Mouse (Mus musculus) lung, postnatal 0 days (tissue): Measurements from ENCODE around the gene B3gnt8. TPM values are rescaled to one million over a fixed set of nuclear protein-coding genes. Genes with fewer than 3 reads are reported as not detected.

ENCODE experiments used
- ATAC-seq: fragments of 200-750 bp; cut with Nextera tagmentation; 2 replicates; pipeline ENCODE4 v1.8.0; 2017; ENCODE audit warnings: moderate library complexity
- DNase-seq: peaks from one replicate; pipeline ENCODE4 v3.0.0-alpha.2; 2016; ENCODE audit warnings: low spot score
- H3K27ac ChIP-seq: fragments of 300-500 bp; sonication (generic); 2 replicates; pipeline ENCODE4 v1.5.1; 2014; ENCODE audit warnings: antibody characterized with exemption, mild to moderate bottlenecking, low read length, mixed read lengths
- H3K27me3 ChIP-seq: fragments of 300-500 bp; sonication (generic); replicated peaks from 2 replicates; pipeline ENCODE4 v1.6.1; 2014; ENCODE audit warnings: low read length, mixed read lengths; ENCODE audit not compliant: insufficient read depth
- H3K36me3 ChIP-seq: fragments of 300-500 bp; sonication (generic); 2 replicates; pipeline ENCODE4 v1.6.1; 2014; ENCODE audit warnings: low read length, mixed read lengths; ENCODE audit not compliant: insufficient read depth
- H3K4me1 ChIP-seq: fragments of 300-500 bp; sonication (generic); 2 replicates; pipeline ENCODE4 v1.6.1; 2014; ENCODE audit warnings: antibody characterized with exemption, low read depth, low read length, mixed read lengths; ENCODE audit not compliant: insufficient read depth
- H3K4me2 ChIP-seq: fragments of 300-500 bp; sonication (generic); replicated peaks from 2 replicates; pipeline ENCODE4 v1.6.1; 2014; ENCODE audit warnings: low read depth, mild to moderate bottlenecking, low read length, moderate library complexity, mixed read lengths
- H3K4me3 ChIP-seq: fragments of 300-500 bp; sonication (generic); 2 replicates; pipeline ENCODE4 v1.5.1; 2014; ENCODE audit warnings: low read depth, low read length
- H3K9ac ChIP-seq: fragments of 300-500 bp; sonication (generic); replicated peaks from 2 replicates; pipeline ENCODE4 v1.6.1; 2014; ENCODE audit warnings: low read depth, mild to moderate bottlenecking
- H3K9me3 ChIP-seq: fragments of 300-500 bp; sonication (generic); 2 replicates; pipeline ENCODE4 v1.6.1; 2016; ENCODE audit warnings: low read length, mixed read lengths
- CTCF ChIP-seq: IDR thresholded peaks from 2 replicates; pipeline ENCODE4 v1.5.1; 2016; ENCODE audit warnings: antibody characterized with exemption, mild to moderate bottlenecking
- EP300 ChIP-seq: IDR thresholded peaks from 2 replicates; pipeline ENCODE4 v1.6.1; 2016; ENCODE audit warnings: antibody characterized with exemption, mild to moderate bottlenecking, control low read depth
- WGBS: fragments of 180-500 bp; shearing (Covaris S2); extraction: QIAGEN DNeasy Blood & Tissue Kit; methylation state at CpG from one replicate; pipeline ENCODE4 v1.1.7; 2014; 5-methylcytosine and 5-hydroxymethylcytosine counted together
- polyA plus RNA-seq: library from polyadenylated mRNA; unstranded; fragments of >200 nt; fragmentation: Nextera tagmentation; extraction: Ambion mirVana; gene quantifications from 2 replicates; pipeline ENCODE4 v1.2.1, GENCODE M21; 2015

The B3gnt8 gene
- polyA plus RNA-seq, 1 experiment from 2014 or later: 10.9 TPM

DNA sequence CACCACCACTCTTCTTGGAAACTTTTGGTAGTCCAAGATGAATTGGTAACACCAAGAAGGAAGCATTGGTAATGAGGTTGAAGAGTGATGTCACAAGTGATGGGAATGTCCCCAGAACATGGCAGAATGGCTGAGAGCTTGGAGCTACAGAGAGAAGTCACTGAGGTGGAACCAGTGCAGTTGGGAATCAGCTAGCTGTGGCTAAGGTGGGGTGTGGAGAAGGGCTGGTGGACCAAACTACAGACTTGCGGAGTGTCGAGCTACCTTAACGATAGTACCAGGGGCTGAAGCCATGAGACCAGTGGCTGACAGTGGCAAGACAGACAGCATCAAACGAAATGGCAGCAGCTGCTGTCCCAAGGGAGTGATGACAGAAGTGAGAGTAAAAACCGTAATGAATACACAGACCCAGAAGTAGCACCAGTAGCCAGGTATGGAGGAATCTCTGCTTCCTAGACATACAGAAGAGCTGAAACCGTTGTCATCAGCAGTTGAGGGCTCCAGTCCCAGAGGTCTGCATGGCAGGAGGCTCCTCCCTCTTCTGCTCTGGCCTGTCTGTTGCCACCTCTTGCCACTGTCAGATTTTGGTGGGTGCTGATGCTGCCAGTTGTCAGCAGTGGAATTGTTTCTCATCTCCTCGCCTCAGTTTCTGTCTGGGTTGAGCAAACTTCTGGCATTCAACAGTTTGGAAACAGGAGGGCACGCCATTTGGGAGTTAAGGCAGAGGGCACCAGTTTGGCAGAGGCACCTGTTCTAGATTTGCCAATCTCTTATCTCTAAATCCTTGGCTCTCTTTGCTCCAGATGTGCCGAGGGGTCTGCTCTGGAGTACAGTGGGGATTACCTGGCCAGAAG is 40.9 kb upstream of the B3gnt8 start:
- H3K27me3 ChIP-seq: no peaks in the 10 kb centered on the region
- H3K4me3 ChIP-seq: no peak overlapping the region
- no peak for TF ChIP-seq EP300
- TF ChIP-seq CTCF: no peak
- H3K9ac ChIP-seq: no peak overlapping the region
- H3K36me3 ChIP-seq: no peaks in the 10 kb centered on the region
- no peak for ATAC-seq
- H3K27ac ChIP-seq: no peak overlapping the region
- H3K9me3 ChIP-seq: no peaks in the 10 kb centered on the region
- H3K4me1 ChIP-seq: no peaks in the 10 kb centered on the region
- WGBS: 79% methylated on average over 9 of the region's 9 CpGs
- no peak overlapping the region for H3K4me2 ChIP-seq
- DNase-seq: no peak

DNA sequence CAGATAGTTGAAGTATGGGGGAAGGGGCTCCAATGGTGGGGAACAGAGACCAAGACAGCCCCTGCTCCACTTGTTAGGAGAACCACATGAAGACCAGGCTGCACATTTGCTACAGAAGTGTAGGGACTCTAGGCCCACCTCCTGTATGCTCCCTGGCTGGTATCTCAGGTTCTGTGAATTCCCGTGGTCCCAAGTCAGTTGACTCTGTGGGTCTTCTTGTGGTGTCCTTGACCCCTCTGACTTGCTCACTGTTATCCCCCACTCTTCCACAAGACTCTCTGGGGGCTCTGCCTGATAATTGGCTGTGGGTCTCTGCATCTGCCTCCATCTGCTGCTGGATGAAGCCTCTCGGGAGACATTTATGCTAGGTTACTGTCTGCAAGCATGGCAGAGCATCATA is 35.2 kb upstream of the B3gnt8 start:
- DNase-seq (no peak), ATAC-seq (no peak)
- Histone ChIP-seq H3K27me3 (no peaks in the 10 kb centered on the region), H3K9ac (no peak overlapping the region), H3K9me3 (no peaks in the 10 kb centered on the region), H3K27ac (no peak overlapping the region), H3K36me3 (no peaks in the 10 kb centered on the region), H3K4me2 (no peak overlapping the region), H3K4me1 (no peaks in the 10 kb centered on the region), H3K4me3 (no peak overlapping the region)
- WGBS: 83% methylated on average over 2 of the region's 2 CpGs
- no peak for TF ChIP-seq EP300
- TF ChIP-seq CTCF: no peak

DNA sequence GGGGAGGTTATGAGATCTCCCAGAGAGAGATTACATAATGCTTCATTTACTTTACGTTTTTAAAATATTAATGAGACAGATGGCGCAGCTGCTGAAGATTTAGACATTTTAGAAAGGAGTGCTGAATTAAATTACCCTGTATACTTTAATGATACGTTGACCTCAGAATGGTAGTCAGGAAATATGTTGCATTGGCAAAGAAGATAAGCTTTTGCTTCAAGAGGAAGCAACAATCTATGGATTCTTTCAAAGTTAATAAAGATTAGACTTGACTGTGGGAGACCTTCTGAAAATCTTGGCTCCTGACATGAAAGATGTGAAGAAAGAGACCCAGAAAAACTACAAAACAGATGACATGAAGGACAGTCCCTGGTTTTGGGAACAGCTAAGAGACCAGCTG is 32.6 kb upstream of the B3gnt8 start:
- H3K9ac ChIP-seq: no peak overlapping the region
- no peak for ATAC-seq
- H3K27ac ChIP-seq: no peak overlapping the region
- H3K4me3 ChIP-seq: no peak overlapping the region
- no peaks in the 10 kb centered on the region for H3K9me3 ChIP-seq
- no peaks in the 10 kb centered on the region for H3K27me3 ChIP-seq
- no peak overlapping the region for H3K4me2 ChIP-seq
- H3K36me3 ChIP-seq: no peaks in the 10 kb centered on the region
- H3K4me1 ChIP-seq: no peaks in the 10 kb centered on the region
- TF ChIP-seq CTCF (no peak), EP300 (no peak)
- no peak for DNase-seq
- WGBS: 65% methylated on average over 3 of the region's 3 CpGs

DNA sequence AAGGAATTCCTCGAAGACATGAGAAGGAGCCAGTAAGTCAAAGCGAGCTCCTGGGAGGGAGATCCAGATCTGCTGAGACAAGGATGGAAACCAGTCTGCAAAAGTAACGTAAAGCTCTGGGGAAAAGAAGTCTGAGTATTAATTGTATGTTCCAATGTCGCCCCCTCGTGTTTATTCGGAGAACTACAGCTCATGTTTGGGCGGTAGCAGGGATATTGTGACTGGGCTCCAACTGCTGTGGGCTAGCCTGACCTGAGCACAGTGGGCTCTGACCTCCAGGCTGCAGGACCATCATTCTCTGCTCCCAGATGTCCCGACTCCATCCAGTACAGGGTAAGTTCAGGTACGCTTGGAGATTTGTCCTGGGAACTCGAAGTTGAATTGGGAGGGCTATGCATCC is 26.8 kb upstream of the B3gnt8 start:
- Histone ChIP-seq H3K9ac (no peak overlapping the region), H3K27ac (no peak overlapping the region), H3K4me3 (no peak overlapping the region), H3K9me3 (no peaks in the 10 kb centered on the region), H3K4me2 (no peak overlapping the region), H3K27me3 (no peaks in the 10 kb centered on the region), H3K36me3 (no peaks in the 10 kb centered on the region), H3K4me1 (no peaks in the 10 kb centered on the region)
- ATAC-seq (no peak; the same call in 1 of the 2 replicates), DNase-seq (peak; percentile 78)
- 10% methylated on average over 10 of the region's 10 CpGs for WGBS
- peak; percentile 85 for TF ChIP-seq CTCF
- TF ChIP-seq EP300: no peak

DNA sequence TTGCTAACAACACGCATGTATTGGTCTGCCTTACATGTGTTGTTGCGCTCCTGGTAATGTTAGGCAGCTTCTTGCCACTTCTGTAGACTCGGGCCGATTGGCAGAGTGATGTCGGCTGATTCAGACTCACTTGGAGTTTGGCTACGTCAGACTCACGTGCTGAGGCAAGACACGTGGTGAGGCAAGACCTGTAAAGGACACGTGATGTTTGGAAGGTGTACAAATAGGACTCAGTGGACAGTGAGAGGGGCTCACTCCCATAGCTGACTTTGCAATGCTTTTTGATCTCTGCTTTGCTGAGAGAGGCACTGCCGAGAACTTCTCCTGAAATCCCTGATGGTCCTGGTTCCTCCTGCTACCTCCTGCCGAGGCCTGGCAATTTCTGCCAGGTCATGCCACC is 25.8 kb upstream of the B3gnt8 start:
- TF ChIP-seq CTCF: no peak
- no peak for TF ChIP-seq EP300
- Histone ChIP-seq H3K4me1 (no peaks in the 10 kb centered on the region), H3K36me3 (no peaks in the 10 kb centered on the region), H3K9me3 (no peaks in the 10 kb centered on the region), H3K9ac (no peak overlapping the region), H3K27ac (no peak overlapping the region), H3K4me3 (no peak overlapping the region), H3K27me3 (no peaks in the 10 kb centered on the region), H3K4me2 (no peak overlapping the region)
- WGBS: 77% methylated on average over 11 of the region's 11 CpGs
- DNase-seq: no peak
- no peak for ATAC-seq

DNA sequence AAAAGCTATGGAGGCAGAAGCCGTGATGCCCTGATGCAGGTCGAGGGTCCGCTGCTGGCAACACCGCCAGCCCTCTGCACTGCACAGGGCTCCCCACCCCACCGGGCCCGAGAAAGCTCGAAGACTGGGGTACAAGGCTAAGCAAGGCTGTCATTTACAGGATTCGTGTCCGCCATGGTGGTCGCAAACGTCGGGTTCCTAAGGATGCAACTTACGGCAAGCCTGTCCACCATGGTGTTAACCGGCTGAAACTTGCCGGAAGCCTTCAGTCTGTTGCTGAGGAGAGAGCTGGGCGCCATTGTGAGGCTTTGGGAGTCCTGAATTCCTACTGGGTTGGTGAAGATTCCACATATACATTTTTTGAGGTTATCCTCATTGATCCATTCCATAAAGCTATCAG is 25.1 kb upstream of the B3gnt8 start:
- Histone ChIP-seq H3K4me1 (no peaks in the 10 kb centered on the region), H3K9ac (no peak overlapping the region), H3K4me3 (no peak overlapping the region), H3K36me3 (no peaks in the 10 kb centered on the region), H3K4me2 (no peak overlapping the region), H3K27me3 (no peaks in the 10 kb centered on the region), H3K27ac (no peak overlapping the region), H3K9me3 (no peaks in the 10 kb centered on the region)
- no peak for TF ChIP-seq EP300
- TF ChIP-seq CTCF: no peak
- WGBS: 87% methylated on average over 16 of the region's 16 CpGs
- no peak for DNase-seq
- no peak for ATAC-seq
